34 mouse cellular contexts compared by ENCODE assay signal in the genomic region with DNA sequence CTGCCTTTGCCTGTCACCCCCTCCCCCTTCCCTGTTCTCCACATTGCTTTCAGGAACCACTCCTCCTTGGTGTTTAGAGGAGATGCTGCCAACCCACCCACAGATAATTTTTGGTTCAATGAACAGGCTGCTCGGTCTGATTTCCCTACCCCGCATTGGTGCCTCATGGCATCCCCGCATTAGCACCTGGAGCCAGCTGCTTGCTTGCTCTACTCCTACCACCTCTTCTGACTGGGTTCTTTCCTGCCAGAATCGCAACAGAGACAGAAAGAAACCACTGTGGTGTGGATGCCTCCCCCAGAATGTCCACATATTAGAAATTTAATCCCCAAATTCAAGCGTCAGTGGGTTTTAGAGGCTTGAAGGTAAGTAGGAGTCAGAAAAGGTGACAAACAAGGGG. TPM values are rescaled to one million over a fixed set of nuclear protein-coding genes. Genes with fewer than 3 reads are reported as not detected.
A peak's percentile ranks its signal among the peaks of the same experiment; 100 is the strongest.
DNase-seq lines count a peak whose midpoint lies in the region; ATAC-seq and TF ChIP-seq lines count a peak whose summit lies in the region.
"Had no signal": no experiment of that assay in that cellular context is flagged by ENCODE, and none has a peak within 500 bp of the region (broad histone marks: within the 10 kb centered on the region; RNA-seq: fewer than 3 reads in every experiment).

No protein-coding gene starts in this region.

- WGBS in kidney, embryonic 14.5 days, result 44% methylated on average over 5 of the region's 5 CpGs
- 83% methylated on average over 5 of the region's 5 CpGs for WGBS in intestine, embryonic 15.5 days

- no peak overlapping the region for H3K4me3 ChIP-seq in kidney, embryonic 14.5 days (ENCODE audit: low read length)
- H3K4me3 ChIP-seq in layer of hippocampus, adult 2 months, result no peak overlapping the region
- no peak overlapping the region for H3K4me3 ChIP-seq in intestine, embryonic 15.5 days (replicated peaks)
- H3K4me3 ChIP-seq: embryonic facial prominence, embryonic 10.5 days; forebrain, embryonic 15.5 days; lung, embryonic 15.5 days; megakaryocyte, embryonic 14.5 days; midbrain, embryonic 13.5 days had no signal

- ATAC-seq in kidney, embryonic 14.5 days (ENCODE audit: low FRiP score, low TSS enrichment), result peak; percentile 80
- ATAC-seq in intestine, embryonic 15.5 days, result no peak
- ATAC-seq: CD4-positive, CD25-positive, alpha-beta regulatory T cell, adult 4 months; forebrain, embryonic 15.5 days; hindbrain, embryonic 16.5 days; midbrain, embryonic 13.5 days had no signal

- DNase-seq in kidney, adult 18-20 months, result no peak
- DNase-seq in layer of hippocampus, adult 2 months (ENCODE audit: low spot score in 2 of 2), result peak; percentile 33 to 50
- no peak for DNase-seq in layer of hippocampus, postnatal 36 days
- peak; percentile 39 for DNase-seq in right cerebral cortex, adult 18-20 months
- DNase-seq in right cerebral cortex, postnatal 14 days, result no peak
- DNase-seq: adrenal gland, postnatal 36 days; cerebellum, adult 11-12 months; gastrocnemius, postnatal 14 days; heart, adult 11 months; lung, postnatal 36 days; thymus, adult 2 months; thymus, postnatal 4 days had no signal

- no peak overlapping the region for H3K9ac ChIP-seq in kidney, embryonic 14.5 days (ENCODE audit: low read depth, low read length)
- H3K9ac ChIP-seq in intestine, embryonic 15.5 days, result no peak overlapping the region
- H3K9ac ChIP-seq: forebrain, embryonic 15.5 days; liver, embryonic 14.5 days; lung, embryonic 15.5 days; midbrain, embryonic 13.5 days had no signal

- no peak overlapping the region for H3K4me2 ChIP-seq in kidney, embryonic 14.5 days (replicated peaks; ENCODE audit: low read depth, low read length)
- H3K4me2 ChIP-seq in intestine, embryonic 15.5 days (replicated peaks), result no peak overlapping the region
- H3K4me2 ChIP-seq: forebrain, embryonic 15.5 days; heart, embryonic 11.5 days; lung, embryonic 15.5 days; midbrain, embryonic 13.5 days had no signal

- H3K36me3 ChIP-seq in kidney, embryonic 14.5 days (ENCODE audit: control insufficient read depth, insufficient read depth, low read length), result no peaks in the 10 kb centered on the region
- H3K36me3 ChIP-seq in intestine, embryonic 15.5 days, result no peaks in the 10 kb centered on the region
- H3K36me3 ChIP-seq: embryonic facial prominence, embryonic 10.5 days; forebrain, embryonic 15.5 days; lung, embryonic 15.5 days; midbrain, embryonic 13.5 days had no signal

- no peaks in the 10 kb centered on the region for H3K9me3 ChIP-seq in kidney, embryonic 14.5 days (ENCODE audit: control insufficient read depth, low read length)
- H3K9me3 ChIP-seq in intestine, embryonic 15.5 days, result no peaks in the 10 kb centered on the region
- H3K9me3 ChIP-seq: embryonic facial prominence, embryonic 10.5 days; forebrain, embryonic 15.5 days; lung, embryonic 15.5 days; megakaryocyte, embryonic 14.5 days; midbrain, embryonic 13.5 days had no signal

- no peak for TF ChIP-seq CTCF in layer of hippocampus, adult 2 months (conservative IDR thresholded peaks at IDR 0.05)

- no peaks in the 10 kb centered on the region for H3K27me3 ChIP-seq in kidney, embryonic 14.5 days (ENCODE audit: control insufficient read depth, insufficient read depth, low read length)
- no peaks in the 10 kb centered on the region for H3K27me3 ChIP-seq in intestine, embryonic 15.5 days (replicated peaks)
- H3K27me3 ChIP-seq: forebrain, embryonic 15.5 days had no signal

- H3K27ac ChIP-seq in kidney, embryonic 14.5 days (ENCODE audit: low read depth, low read length), result no peak overlapping the region; the same call in 1 of the 2 replicates
- H3K27ac ChIP-seq in layer of hippocampus, adult 2 months, result no peak overlapping the region
- H3K27ac ChIP-seq in intestine, embryonic 15.5 days, result no peak overlapping the region
- H3K27ac ChIP-seq: embryonic facial prominence, embryonic 10.5 days; forebrain, embryonic 15.5 days; liver, embryonic 14.5 days; lung, embryonic 15.5 days; midbrain, embryonic 13.5 days had no signal

- H3K4me1 ChIP-seq in kidney, embryonic 14.5 days (ENCODE audit: control insufficient read depth, insufficient read depth, low read length), result 0 out of 2 replicates have a peak, but pooled peaks cover 5% of the 10 kb centered on the region
- H3K4me1 ChIP-seq in intestine, embryonic 15.5 days (replicated peaks), result no peaks in the 10 kb centered on the region
- H3K4me1 ChIP-seq: embryonic facial prominence, embryonic 10.5 days; midbrain, embryonic 13.5 days had no signal

RNA-seq across cellular contexts. Expression of a gene that starts 8.0 kb away (rescaled TPM):
- not detected in 2 replicates for polyA plus RNA-seq in kidney, embryonic 14.5 days (2014; fragmentation: Nextera tagmentation; extraction: Ambion mirVana)
- not detected for total RNA-seq in layer of hippocampus, adult 2 months (2021)
- not detected for total RNA-seq in layer of hippocampus, postnatal 36 days (2021)
- polyA plus RNA-seq in intestine, embryonic 15.5 days (2015; fragmentation: Nextera tagmentation; extraction: Ambion mirVana), result 0.06 and 0.10 TPM in 2 replicates
- total RNA-seq: ES-E14; gastrocnemius, postnatal 14 days; hematopoietic stem cell, adult 5-6 weeks; layer of hippocampus, postnatal 10 days; left cerebral cortex, postnatal 25 days; monocyte, adult 5-6 weeks; neutrophil, adult 5-6 weeks had no signal
- polyA plus RNA-seq: CD4-positive, CD25-positive, alpha-beta regulatory T cell, adult 4 months; cortical plate, adult 2 months; embryonic facial prominence, embryonic 10.5 days; forebrain, embryonic 15.5 days; heart, postnatal 0 days; hindbrain, embryonic 16.5 days; intestine, postnatal 0 days; limb, embryonic 14.5 days; lung, embryonic 15.5 days; midbrain, embryonic 13.5 days had no signal

RNA-seq across cellular contexts. Expression of a gene that starts 8.9 kb away (rescaled TPM):
- polyA plus RNA-seq in kidney, embryonic 14.5 days (2014; fragmentation: Nextera tagmentation; extraction: Ambion mirVana), result 0.20 TPM in 1 of 2 replicates, not detected in the other
- total RNA-seq in layer of hippocampus, adult 2 months (2021), result not detected
- not detected for total RNA-seq in layer of hippocampus, postnatal 36 days (2021)
- 0.88 and 1.0 TPM in 2 replicates for polyA plus RNA-seq in intestine, embryonic 15.5 days (2015; fragmentation: Nextera tagmentation; extraction: Ambion mirVana)
- total RNA-seq: gastrocnemius, postnatal 14 days; hematopoietic stem cell, adult 5-6 weeks; monocyte, adult 5-6 weeks; neutrophil, adult 5-6 weeks had no signal
- polyA plus RNA-seq: CD4-positive, CD25-positive, alpha-beta regulatory T cell, adult 4 months; cortical plate, adult 2 months; embryonic facial prominence, embryonic 10.5 days; forebrain, embryonic 15.5 days; heart, embryonic 11.5 days had no signal

RNA-seq across cellular contexts. Expression of a gene that starts 13.9 kb away (rescaled TPM):
- 33.6 and 37.9 TPM in 2 replicates for polyA plus RNA-seq in kidney, embryonic 14.5 days (2014; fragmentation: Nextera tagmentation; extraction: Ambion mirVana)
- total RNA-seq in layer of hippocampus, adult 2 months (2021), result 10 to 100 TPM; 11.0 to 11.2 TPM
- 10 to 100 TPM; 10.3 to 11.3 TPM for total RNA-seq in layer of hippocampus, postnatal 36 days (2021)
- polyA plus RNA-seq in intestine, embryonic 15.5 days (2015; fragmentation: Nextera tagmentation; extraction: Ambion mirVana), result 24.6 and 26.9 TPM in 2 replicates

RNA-seq across cellular contexts. Expression of a gene that starts 18.4 kb away (rescaled TPM):
- 2.3 and 2.6 TPM in 2 replicates for polyA plus RNA-seq in kidney, embryonic 14.5 days (2014; fragmentation: Nextera tagmentation; extraction: Ambion mirVana)
- not detected for total RNA-seq in layer of hippocampus, adult 2 months (2021)
- total RNA-seq in layer of hippocampus, postnatal 36 days (2021), result not detected
- polyA plus RNA-seq in intestine, embryonic 15.5 days (2015; fragmentation: Nextera tagmentation; extraction: Ambion mirVana), result 0.42 and 0.77 TPM in 2 replicates
- total RNA-seq: ES-E14; hematopoietic stem cell, adult 5-6 weeks; layer of hippocampus, postnatal 10 days; left cerebral cortex, postnatal 25 days; monocyte, adult 5-6 weeks; neutrophil, adult 5-6 weeks had no signal
- polyA plus RNA-seq: CD4-positive, CD25-positive, alpha-beta regulatory T cell, adult 4 months; cortical plate, adult 2 months; forebrain, embryonic 15.5 days; heart, postnatal 0 days; liver, embryonic 14.5 days; midbrain, embryonic 13.5 days had no signal

RNA-seq across cellular contexts. Expression of a gene that starts 27.2 kb away (rescaled TPM):
- polyA plus RNA-seq in kidney, embryonic 14.5 days (2014; fragmentation: Nextera tagmentation; extraction: Ambion mirVana), result 0.74 TPM in 1 of 2 replicates, not detected in the other
- total RNA-seq in layer of hippocampus, adult 2 months (2021), result not detected
- total RNA-seq in layer of hippocampus, postnatal 36 days (2021), result not detected
- 0.30 TPM in 1 of 2 replicates, not detected in the other for polyA plus RNA-seq in intestine, embryonic 15.5 days (2015; fragmentation: Nextera tagmentation; extraction: Ambion mirVana)
- total RNA-seq: ES-E14; hematopoietic stem cell, adult 5-6 weeks; layer of hippocampus, postnatal 10 days; left cerebral cortex, postnatal 25 days; monocyte, adult 5-6 weeks; neutrophil, adult 5-6 weeks had no signal
- polyA plus RNA-seq: CD4-positive, CD25-positive, alpha-beta regulatory T cell, adult 4 months; cortical plate, adult 2 months; forebrain, embryonic 15.5 days; heart, postnatal 0 days; intestine, postnatal 0 days; liver, embryonic 14.5 days; lung, embryonic 15.5 days; midbrain, embryonic 13.5 days; stomach, embryonic 16.5 days had no signal

Comparison
In these comparisons a context has a peak if more than half of its experiments do, and no peak if none do; other contexts are left out.
1. DNase-seq: peak in layer of hippocampus, adult 2 months (2 of 2) and right cerebral cortex, adult 18-20 months (single experiment); none in kidney, adult 18-20 months (single experiment), layer of hippocampus, postnatal 36 days (0 of 2) and right cerebral cortex, postnatal 14 days (single experiment).